Mouse (Mus musculus): ENCODE measurements around the gene Fam196b. TPM values are rescaled to one million over a fixed set of nuclear protein-coding genes. Genes with fewer than 3 reads are reported as not detected.

The Fam196b gene
- polyA plus RNA-seq, 1 experiment: not detected

GRCm38 (mm10) chr11:34297698-34298378 is 16.8 kb upstream of the Fam196b start:
- Histone ChIP-seq H3K36me3 (ENCODE audit: control insufficient read depth) (no peaks in the 10 kb centered on the region), H3K4me1 (ENCODE audit: control insufficient read depth) (peaks cover 26% of the 10 kb centered on the region)
- TF ChIP-seq TAL1 (IDR thresholded peaks at IDR 0.05; ENCODE audit: low read length): no peak
- TF ChIP-seq GATA1 (IDR thresholded peaks at IDR 0.05; ENCODE audit: low read length): no peak

DNA sequence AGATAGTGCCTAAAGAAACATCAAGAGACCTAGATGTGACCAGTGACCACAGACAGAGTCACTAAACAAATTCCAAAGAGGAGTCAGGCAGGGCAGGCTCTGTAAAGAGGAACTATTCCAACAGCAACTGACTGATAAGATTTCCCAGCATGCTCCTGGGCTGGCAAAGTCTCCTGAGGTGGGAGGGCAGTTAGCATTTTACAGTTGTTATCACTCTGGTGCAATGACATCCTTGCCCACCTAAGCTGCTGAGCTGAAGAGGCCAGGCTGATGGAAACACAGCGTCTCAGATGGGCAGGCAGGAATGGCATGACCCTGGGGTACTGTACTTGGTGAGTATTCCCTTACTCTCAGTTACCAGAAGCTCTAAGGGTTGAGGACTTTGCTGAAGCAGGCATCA is 15.1 kb upstream of the Fam196b start:
- H3K9me3 ChIP-seq (ENCODE audit: control insufficient read depth, low read length): no peaks in the 10 kb centered on the region
- no peaks in the 10 kb centered on the region for H3K27me3 ChIP-seq (ENCODE audit: control insufficient read depth)
- no peak for TF ChIP-seq GATA1 (IDR thresholded peaks at IDR 0.05; ENCODE audit: low read length)
- no peak for TF ChIP-seq TAL1 (IDR thresholded peaks at IDR 0.05; ENCODE audit: low read length)
- H3K36me3 ChIP-seq (ENCODE audit: control insufficient read depth): no peaks in the 10 kb centered on the region
- peak overlapping the region; percentile 38 for H3K4me3 ChIP-seq (replicated peaks)
- H3K4me1 ChIP-seq (ENCODE audit: control insufficient read depth): peaks cover 28% of the 10 kb centered on the region

More at GRCm38 (mm10) chr11:34297698-34298378, 16.8 kb upstream of the Fam196b start:
- H3K4me3 ChIP-seq (replicated peaks): no peak overlapping the region
- H3K27me3 ChIP-seq (ENCODE audit: control insufficient read depth): no peaks in the 10 kb centered on the region
- H3K9me3 ChIP-seq (ENCODE audit: control insufficient read depth, low read length): no peaks in the 10 kb centered on the region

- H3K4me1 ChIP-seq (ENCODE audit: control insufficient read depth): peaks cover 28% of the 10 kb centered on the region
- no peaks in the 10 kb centered on the region for H3K27me3 ChIP-seq (ENCODE audit: control insufficient read depth)
- no peaks in the 10 kb centered on the region for H3K9me3 ChIP-seq (ENCODE audit: control insufficient read depth, low read length)
- no peaks in the 10 kb centered on the region for H3K36me3 ChIP-seq (ENCODE audit: control insufficient read depth)
- TF ChIP-seq TAL1 (IDR thresholded peaks at IDR 0.05; ENCODE audit: low read length): no peak
- no peak for TF ChIP-seq GATA1 (IDR thresholded peaks at IDR 0.05; ENCODE audit: low read length)
- H3K4me3 ChIP-seq (replicated peaks): no peak overlapping the region
Observed at GRCm38 (mm10) chr11:34300064-34300463, 14.6 kb upstream of the Fam196b start.

- Histone ChIP-seq H3K4me1 (ENCODE audit: control insufficient read depth) (peaks cover 6% of the 10 kb centered on the region), H3K4me3 (replicated peaks) (no peak overlapping the region), H3K9me3 (ENCODE audit: control insufficient read depth, low read length) (no peaks in the 10 kb centered on the region), H3K27me3 (ENCODE audit: control insufficient read depth) (no peaks in the 10 kb centered on the region), H3K36me3 (ENCODE audit: control insufficient read depth) (no peaks in the 10 kb centered on the region)
- no peak for TF ChIP-seq GATA1 (IDR thresholded peaks at IDR 0.05; ENCODE audit: low read length)
- TF ChIP-seq TAL1 (IDR thresholded peaks at IDR 0.05; ENCODE audit: low read length): no peak
Observed at GRCm38 (mm10) chr11:34306231-34306630, 8.4 kb upstream of the Fam196b start.

- Histone ChIP-seq H3K4me3 (replicated peaks) (no peak overlapping the region), H3K27me3 (ENCODE audit: control insufficient read depth) (no peaks in the 10 kb centered on the region), H3K36me3 (ENCODE audit: control insufficient read depth) (no peaks in the 10 kb centered on the region), H3K4me1 (ENCODE audit: control insufficient read depth) (peaks cover 19% of the 10 kb centered on the region), H3K9me3 (ENCODE audit: control insufficient read depth, low read length) (no peaks in the 10 kb centered on the region)
- TF ChIP-seq GATA1 (IDR thresholded peaks at IDR 0.05; ENCODE audit: low read length) (no peak), TAL1 (IDR thresholded peaks at IDR 0.05; ENCODE audit: low read length) (no peak)
Observed at GRCm38 (mm10) chr11:34308731-34309130, 5.9 kb upstream of the Fam196b start.

DNA sequence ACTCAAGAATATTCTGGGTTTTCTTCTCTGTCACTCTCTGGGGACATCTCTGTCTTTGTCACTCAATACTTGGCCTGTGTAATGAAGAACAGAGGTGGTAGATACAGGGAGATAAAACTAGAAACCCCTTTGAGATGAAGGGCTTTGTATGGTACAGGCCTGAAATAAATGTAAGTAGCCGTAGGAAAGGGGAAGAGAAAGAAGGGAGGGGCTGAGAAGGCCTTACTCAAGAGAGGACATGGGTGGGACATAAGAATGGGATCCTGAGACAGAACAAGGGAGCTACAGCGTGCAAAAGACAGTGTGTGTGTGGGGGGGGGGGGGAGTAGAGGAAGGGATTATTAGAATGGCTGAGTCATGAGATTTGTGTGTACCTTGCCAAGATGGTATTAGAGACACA is 5.3 kb upstream of the Fam196b start:
- H3K36me3 ChIP-seq (ENCODE audit: control insufficient read depth): no peaks in the 10 kb centered on the region
- no peaks in the 10 kb centered on the region for H3K27me3 ChIP-seq (ENCODE audit: control insufficient read depth)
- H3K4me3 ChIP-seq (replicated peaks): no peak overlapping the region
- peaks cover 19% of the 10 kb centered on the region for H3K4me1 ChIP-seq (ENCODE audit: control insufficient read depth)
- H3K9me3 ChIP-seq (ENCODE audit: control insufficient read depth, low read length): no peaks in the 10 kb centered on the region
- TF ChIP-seq GATA1 (IDR thresholded peaks at IDR 0.05; ENCODE audit: low read length) (no peak), TAL1 (IDR thresholded peaks at IDR 0.05; ENCODE audit: low read length) (no peak)

- H3K27me3 ChIP-seq (ENCODE audit: control insufficient read depth): no peaks in the 10 kb centered on the region
- no peaks in the 10 kb centered on the region for H3K9me3 ChIP-seq (ENCODE audit: control insufficient read depth, low read length)
- no peak for TF ChIP-seq TAL1 (IDR thresholded peaks at IDR 0.05; ENCODE audit: low read length)
- TF ChIP-seq GATA1 (IDR thresholded peaks at IDR 0.05; ENCODE audit: low read length): no peak
- no peak overlapping the region for H3K4me3 ChIP-seq (replicated peaks)
- peaks cover 19% of the 10 kb centered on the region for H3K4me1 ChIP-seq (ENCODE audit: control insufficient read depth)
- H3K36me3 ChIP-seq (ENCODE audit: control insufficient read depth): no peaks in the 10 kb centered on the region
Observed at GRCm38 (mm10) chr11:34311717-34312116, 2.9 kb upstream of the Fam196b start.

GRCm38 (mm10) chr11:34312208-34312607 is 2.4 kb upstream of the Fam196b start:
- H3K27me3 ChIP-seq (ENCODE audit: control insufficient read depth): no peaks in the 10 kb centered on the region
- TF ChIP-seq GATA1 (IDR thresholded peaks at IDR 0.05; ENCODE audit: low read length) (no peak), TAL1 (IDR thresholded peaks at IDR 0.05; ENCODE audit: low read length) (no peak)
- no peaks in the 10 kb centered on the region for H3K9me3 ChIP-seq (ENCODE audit: control insufficient read depth, low read length)
- peaks cover 19% of the 10 kb centered on the region for H3K4me1 ChIP-seq (ENCODE audit: control insufficient read depth)
- H3K36me3 ChIP-seq (ENCODE audit: control insufficient read depth): no peaks in the 10 kb centered on the region
- H3K4me3 ChIP-seq (replicated peaks): no peak overlapping the region

DNA sequence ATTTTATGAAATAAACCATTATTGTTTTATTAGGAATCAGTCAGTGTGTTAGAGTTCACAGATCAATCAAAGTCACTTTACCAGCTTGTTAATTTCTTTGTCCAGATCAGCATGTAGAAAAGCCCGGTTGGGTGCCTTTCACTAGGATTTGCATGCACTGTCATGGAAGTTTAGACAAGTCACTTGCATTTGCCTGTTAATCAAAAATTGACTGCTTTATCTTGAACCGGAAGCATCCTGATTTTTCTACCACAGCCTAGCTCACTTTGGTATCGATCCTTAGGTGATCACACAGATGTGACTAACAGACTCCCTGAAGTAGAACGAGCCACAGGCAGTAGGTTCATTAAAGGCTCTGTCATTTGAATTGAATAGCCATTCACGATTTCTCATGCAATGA is 761 bp downstream of the Fam196b start:
- H3K9me3 ChIP-seq (ENCODE audit: control insufficient read depth, low read length): no peaks in the 10 kb centered on the region
- H3K4me3 ChIP-seq (replicated peaks): no peak overlapping the region
- no peaks in the 10 kb centered on the region for H3K36me3 ChIP-seq (ENCODE audit: control insufficient read depth)
- TF ChIP-seq TAL1 (IDR thresholded peaks at IDR 0.05; ENCODE audit: low read length): no peak
- no peak for TF ChIP-seq GATA1 (IDR thresholded peaks at IDR 0.05; ENCODE audit: low read length)
- H3K4me1 ChIP-seq (ENCODE audit: control insufficient read depth): peaks cover 19% of the 10 kb centered on the region
- no peaks in the 10 kb centered on the region for H3K27me3 ChIP-seq (ENCODE audit: control insufficient read depth)

GRCm38 (mm10) chr11:34316176-34316575 is 1.6 kb downstream of the Fam196b start:
- H3K36me3 ChIP-seq (ENCODE audit: control insufficient read depth): no peaks in the 10 kb centered on the region
- peaks cover 16% of the 10 kb centered on the region for H3K4me1 ChIP-seq (ENCODE audit: control insufficient read depth)
- no peak overlapping the region for H3K4me3 ChIP-seq (replicated peaks)
- TF ChIP-seq GATA1 (IDR thresholded peaks at IDR 0.05; ENCODE audit: low read length) (no peak), TAL1 (IDR thresholded peaks at IDR 0.05; ENCODE audit: low read length) (no peak)
- H3K9me3 ChIP-seq (ENCODE audit: control insufficient read depth, low read length): no peaks in the 10 kb centered on the region
- no peaks in the 10 kb centered on the region for H3K27me3 ChIP-seq (ENCODE audit: control insufficient read depth)
